Mouse (Mus musculus) Patski (cell line): ENCODE data around the gene Dnajb7. TPM values are rescaled to one million over a fixed set of nuclear protein-coding genes. Genes with fewer than 3 reads are reported as not detected.

Source experiments
- ATAC-seq: fragments of 100-300 bp; one replicate; pipeline ENCODE4 v1.8.0; 2021
- CTCF ChIA-PET: fragments of 350-600 bp; sonication (Branson Sonifier 250); formaldehyde crosslinking; loops from one replicate; lab custom pipeline; 2022; ENCODE audit warnings: inconsistent platforms; lab: Charles Lee
- POLR2A ChIA-PET: fragments of 350-600 bp; sonication (Branson Sonifier 250); formaldehyde crosslinking; loops from one replicate; lab custom pipeline; 2022; ENCODE audit warnings: antibody characterized with exemption, inconsistent platforms; lab: Charles Lee
- DNase-seq: peaks from one replicate; pipeline ENCODE4 v3.0.0-alpha.2; 2011; ENCODE audit warnings: low read depth, low spot score
- H3K27me3 ChIP-seq: fragments of 371-371 bp; one replicate; pipeline ENCODE4 v1.5.1; 2021
- CTCF ChIP-seq: fragments of 100-300 bp; IDR thresholded peaks from one replicate; pipeline ENCODE4 v1.5.1; 2021
- in situ Hi-C: fragments of 300-500 bp; cut with MboI; formaldehyde crosslinking; loops from 3 replicates; pipeline ENCODE4 v1.11.1; 2018; ENCODE audit warnings: low pct_unique_long_range_greater_than_20kb, mixed read lengths
- polyA plus RNA-seq: library from polyadenylated mRNA; unstranded; gene quantifications from one replicate; pipeline ENCODE4 v1.2.3, GENCODE M21; 2021

Gene Dnajb7
- polyA plus RNA-seq, 1 experiment from 2014 or later, result not detected

DNA sequence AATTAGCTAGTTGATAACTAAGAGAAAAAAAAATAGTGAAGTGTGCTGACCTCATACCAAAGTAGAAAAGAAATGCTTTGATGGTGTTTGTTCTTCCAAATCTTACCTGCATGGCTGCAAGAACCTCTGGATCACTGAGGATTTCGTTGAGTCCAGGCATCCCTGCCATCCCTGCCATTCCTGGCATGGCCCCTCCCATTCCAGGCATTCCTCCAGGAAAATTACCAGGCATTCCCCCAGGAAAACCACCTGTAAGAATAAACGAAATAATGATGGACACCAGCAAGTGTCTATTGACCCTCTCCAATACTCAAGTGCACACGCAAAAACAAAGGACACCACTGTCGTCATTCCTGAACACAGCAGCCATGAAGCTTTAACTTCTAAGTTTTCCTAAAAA, 41.9 kb downstream of the Dnajb7 start:
- no peak for DNase-seq
- no peaks in the 10 kb centered on the region for H3K27me3 ChIP-seq
- in situ Hi-C loops, result no loop called here
- CTCF ChIA-PET, result interaction anchor here (2.1 kb wide), 1 partner anchor 10 kb away, joined by 5 read pairs; no protein-coding TSS in a partner anchor
- no peak for ATAC-seq
- POLR2A ChIA-PET, result no interaction called here
- no peak for TF ChIP-seq CTCF

DNA sequence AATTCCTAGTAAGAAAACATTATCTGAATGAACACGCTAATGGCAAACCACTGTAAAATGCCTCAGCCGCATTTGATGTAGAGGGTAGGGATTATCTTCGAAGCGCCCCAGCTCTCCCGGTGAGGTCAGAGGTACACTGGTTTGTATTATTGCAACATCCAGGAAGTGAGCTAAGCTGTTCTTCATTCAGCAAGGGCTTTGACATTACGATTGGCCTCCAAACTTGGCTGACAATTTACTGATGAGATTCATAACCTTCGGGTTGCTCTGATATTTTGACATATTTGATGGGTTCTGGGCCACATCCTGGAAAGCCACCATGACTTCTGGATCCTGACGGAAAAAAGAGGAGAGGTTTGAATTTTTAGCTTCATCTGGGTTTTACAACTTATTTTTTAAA, 42.9 kb downstream of the Dnajb7 start:
- in situ Hi-C loops, result no loop called here
- DNase-seq (no peak), ATAC-seq (no peak)
- no peaks in the 10 kb centered on the region for H3K27me3 ChIP-seq
- POLR2A ChIA-PET, result no interaction called here
- no peak for TF ChIP-seq CTCF
- CTCF ChIA-PET, result interaction anchor here (0.7 to 2.1 kb wide), 3 partner anchors 9 to 28 kb away, joined by 3 to 5 read pairs (median 3); no protein-coding TSS in a partner anchor

DNA sequence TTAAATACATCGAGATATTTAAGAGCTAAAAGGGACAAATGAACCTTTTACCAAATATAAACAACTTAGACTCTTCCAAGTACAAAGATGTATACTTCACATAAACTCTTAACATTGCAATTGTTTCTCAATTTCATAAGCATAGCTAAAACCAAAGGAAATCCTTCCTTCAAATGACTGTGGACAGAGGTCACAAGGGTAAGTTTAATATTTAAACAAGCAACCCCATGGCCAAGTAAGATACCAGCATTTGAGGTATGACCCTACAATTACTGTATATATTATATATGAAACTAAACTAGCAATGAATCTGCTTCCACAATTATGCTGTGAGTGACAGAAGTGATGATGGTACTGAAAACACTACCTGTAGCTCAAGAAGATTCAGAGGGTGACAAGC, 43.8 kb downstream of the Dnajb7 start:
- no peak for TF ChIP-seq CTCF
- POLR2A ChIA-PET, result interaction anchor here (0.6 kb wide), 3 partner anchors 47 to 156 kb away, joined by 4 to 5 read pairs (median 4); no protein-coding TSS in a partner anchor

DNA sequence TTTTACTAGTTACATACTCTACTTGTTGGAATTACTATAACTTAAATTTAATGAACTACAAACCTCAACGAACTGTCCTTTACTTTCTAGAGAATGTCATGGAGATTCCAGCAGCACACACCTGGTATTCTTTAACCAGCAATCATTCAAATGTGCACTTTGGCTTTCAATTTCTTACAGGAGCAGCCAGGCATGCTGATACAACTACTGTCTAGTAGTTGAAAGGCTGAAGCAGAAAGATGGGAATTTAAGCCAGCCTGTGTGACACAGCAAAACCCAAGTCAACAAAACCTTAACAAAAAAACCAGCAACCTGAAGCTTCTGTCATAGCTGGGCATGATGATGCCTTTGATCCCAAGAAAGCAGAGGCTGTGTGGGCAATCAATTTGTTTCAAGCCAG, 45.6 kb downstream of the Dnajb7 start:
- no peaks in the 10 kb centered on the region for H3K27me3 ChIP-seq
- ATAC-seq (no peak), DNase-seq (no peak)
- POLR2A ChIA-PET, result no interaction called here
- in situ Hi-C loops, result no loop called here
- CTCF ChIA-PET, result no interaction called here
- TF ChIP-seq CTCF, result no peak

More for the DNA sequence above, 43.8 kb downstream of the Dnajb7 start:
- ATAC-seq, result no peak
- DNase-seq, result no peak
- CTCF ChIA-PET, result interaction anchor here (1.1 to 2.1 kb wide), 2 partner anchors 9 to 29 kb away, joined by 3 to 5 read pairs; no protein-coding TSS in a partner anchor
- H3K27me3 ChIP-seq, result no peaks in the 10 kb centered on the region
- in situ Hi-C loops, result no loop called here

DNA sequence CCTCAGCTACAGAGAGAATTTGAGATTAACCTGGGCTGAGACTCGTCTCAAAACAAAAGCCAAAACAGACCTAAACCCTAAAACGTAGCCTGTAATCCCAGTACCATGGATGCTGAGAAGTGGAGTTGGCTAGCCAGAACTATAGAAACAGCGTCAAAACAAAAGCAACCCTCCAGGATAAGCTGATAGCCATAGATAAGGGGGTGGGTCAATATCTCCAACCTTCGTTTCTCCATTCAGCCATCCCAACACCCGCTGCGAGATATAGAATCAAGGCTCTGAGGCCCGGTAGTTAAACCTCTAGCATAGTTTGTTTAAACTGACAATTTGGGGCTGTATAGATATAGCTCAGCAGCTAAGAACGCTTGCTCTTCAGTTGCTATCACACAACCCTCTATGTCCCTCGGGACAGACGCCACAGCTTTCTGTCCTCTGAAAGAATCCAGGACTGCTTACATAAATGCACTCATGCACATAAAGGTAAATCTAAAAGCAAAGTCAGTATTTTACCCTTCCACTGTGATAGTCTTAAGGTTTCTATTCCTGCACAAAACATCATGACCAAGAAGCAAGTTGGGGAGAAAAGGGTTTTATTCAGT, 46.6 kb downstream of the Dnajb7 start:
- in situ Hi-C loops, result no loop called here
- no peak for ATAC-seq
- H3K27me3 ChIP-seq, result no peaks in the 10 kb centered on the region
- CTCF ChIA-PET, result no interaction called here
- DNase-seq, result no peak
- no peak for TF ChIP-seq CTCF
- POLR2A ChIA-PET, result no interaction called here

DNA sequence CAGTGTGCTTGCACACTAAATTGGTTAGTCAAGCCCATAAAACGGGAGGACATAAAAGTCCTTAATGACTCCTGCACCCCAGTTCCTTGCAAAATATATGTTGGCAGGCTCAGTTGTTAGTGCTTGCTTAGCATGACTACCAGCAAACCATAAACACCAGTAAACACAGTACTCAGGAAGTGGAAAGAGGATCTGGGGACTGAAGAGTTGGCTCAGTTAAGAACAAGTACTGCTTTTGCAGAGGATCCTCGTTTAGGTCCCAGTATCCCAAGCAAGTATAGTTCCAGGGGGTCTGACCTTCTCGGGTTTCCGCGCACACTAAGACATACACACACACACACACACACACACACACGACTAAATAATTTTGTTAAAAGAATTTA, 47.1 kb downstream of the Dnajb7 start:
- DNase-seq (no peak), ATAC-seq (peak; percentile 40)
- in situ Hi-C loops, result no loop called here
- no peak for TF ChIP-seq CTCF
- CTCF ChIA-PET, result no interaction called here
- H3K27me3 ChIP-seq, result no peaks in the 10 kb centered on the region
- POLR2A ChIA-PET, result no interaction called here

DNA sequence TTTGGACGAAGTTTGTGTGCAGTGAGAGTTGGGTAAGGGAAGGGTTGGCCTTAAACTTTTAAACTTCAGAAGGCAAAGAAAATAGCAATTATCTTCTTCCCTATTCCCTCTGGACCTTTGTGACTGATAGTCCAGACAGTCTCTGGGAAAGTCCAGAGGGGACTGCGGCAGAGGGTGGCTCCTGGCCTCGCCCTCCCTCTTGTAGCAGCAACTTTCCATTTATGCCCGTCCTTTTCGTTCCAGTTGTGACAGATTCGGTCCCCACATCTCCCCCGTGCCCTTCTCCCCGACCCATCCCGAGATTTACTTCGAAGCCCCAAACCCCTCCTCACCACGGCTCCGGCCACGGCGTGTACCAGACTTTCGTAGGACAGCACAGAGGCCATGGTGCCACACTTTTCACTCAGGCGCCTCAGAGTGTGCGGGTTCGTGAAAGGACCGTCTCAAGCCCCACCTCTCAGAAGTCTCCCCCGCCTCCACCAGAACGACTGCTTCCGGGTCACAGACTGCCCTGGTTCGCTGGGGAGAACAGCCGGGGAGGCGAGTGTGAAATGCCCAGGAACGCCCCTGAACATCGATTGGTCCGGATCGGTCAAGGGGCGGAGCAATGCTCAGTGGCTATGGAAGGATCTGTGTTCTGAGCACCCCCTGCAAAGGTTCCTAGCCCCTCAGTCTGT, 47.6 kb downstream of the Dnajb7 start, which contains the start of gene Slc25a17:
TSS of gene Slc25a17 (minus strand) at position 468 of the 677 bp plus-strand sequence.
- ChIA-PET CTCF (no interaction called here), POLR2A (interaction anchor here (0.5 to 1.0 kb wide), 2 partner anchors 11 to 161 kb away, joined by 3 to 4 read pairs; no protein-coding TSS in a partner anchor)
- no peaks in the 10 kb centered on the region for H3K27me3 ChIP-seq
- peak; percentile 79 for DNase-seq
- TF ChIP-seq CTCF, result no peak
- peak; percentile 87 for ATAC-seq
- in situ Hi-C loops, result no loop called here

DNA sequence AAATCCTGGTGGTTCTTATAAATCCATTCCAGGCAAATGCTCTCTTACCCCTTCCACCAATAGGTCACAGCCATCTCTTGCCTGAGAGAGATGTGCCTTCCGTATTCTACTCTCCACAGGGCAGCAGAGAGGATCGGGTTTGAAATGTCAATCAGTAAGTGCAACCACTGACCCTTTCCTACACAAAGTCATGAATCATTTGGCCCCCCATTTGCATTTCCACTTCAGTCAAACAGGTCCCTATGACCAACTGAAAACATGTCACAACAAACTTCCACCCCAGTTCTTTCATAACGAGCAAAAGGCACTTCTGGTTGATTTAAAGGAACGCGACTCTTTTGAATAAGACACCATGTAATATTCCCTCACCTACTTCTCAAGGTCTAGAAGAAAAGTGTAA, 48.7 kb downstream of the Dnajb7 start:
- no peak for DNase-seq
- H3K27me3 ChIP-seq, result no peaks in the 10 kb centered on the region
- ChIA-PET CTCF (no interaction called here), POLR2A (interaction anchor here (0.6 to 1.0 kb wide), 2 partner anchors 10 to 464 kb away, joined by 3 read pairs; no protein-coding TSS in a partner anchor)
- ATAC-seq, result no peak
- in situ Hi-C loops, result no loop called here
- no peak for TF ChIP-seq CTCF

DNA sequence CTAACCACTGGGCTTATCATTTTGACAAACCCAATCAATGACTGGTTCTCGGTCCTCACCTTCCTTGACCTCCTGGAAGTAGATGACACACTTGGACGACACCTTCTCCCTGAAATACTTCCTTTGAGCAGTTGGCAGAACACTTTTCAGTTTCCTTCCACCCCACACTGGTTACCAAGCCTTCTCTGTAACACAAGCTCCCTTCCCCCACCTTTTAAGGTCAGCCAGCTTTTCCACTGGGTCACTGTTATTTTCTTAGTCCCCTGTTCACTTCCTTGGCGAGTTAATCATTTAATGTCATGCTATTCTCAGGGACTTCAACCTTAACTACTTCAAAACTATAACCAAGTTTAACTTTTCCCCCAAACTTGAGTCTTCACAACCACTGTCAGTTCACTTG, 49.2 kb downstream of the Dnajb7 start:
- in situ Hi-C loops, result no loop called here
- no peaks in the 10 kb centered on the region for H3K27me3 ChIP-seq
- ChIA-PET CTCF (no interaction called here), POLR2A (interaction anchor here (0.6 kb wide), 1 partner anchor 465 kb away, joined by 3 read pairs; no protein-coding TSS in a partner anchor)
- no peak for TF ChIP-seq CTCF
- ATAC-seq (no peak), DNase-seq (no peak)

DNA sequence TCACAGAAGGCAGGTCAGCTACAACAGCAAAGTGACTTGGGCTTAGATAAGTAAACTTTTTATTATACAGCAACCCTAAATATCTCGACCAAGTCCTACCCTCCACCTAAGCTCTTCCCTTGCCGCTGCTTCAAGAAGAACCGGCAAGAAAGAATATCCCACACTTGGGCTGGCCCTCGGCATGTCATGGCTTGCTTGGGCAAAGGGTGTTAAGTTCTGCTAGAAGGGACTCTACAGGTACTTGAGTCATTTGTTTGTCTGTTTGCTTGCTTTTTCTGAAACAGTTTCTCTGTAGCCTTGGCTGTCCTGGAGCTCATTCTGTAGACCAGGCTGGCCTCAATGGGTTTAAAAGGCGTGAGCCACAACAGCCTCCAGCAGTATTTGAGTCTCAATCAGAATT, 51.2 kb downstream of the Dnajb7 start:
- ChIA-PET CTCF (interaction anchor here (1.6 kb wide), 1 partner anchor 26 kb away, joined by 3 read pairs; no protein-coding TSS in a partner anchor), POLR2A (no interaction called here)
- in situ Hi-C loops, result no loop called here
- DNase-seq (no peak), ATAC-seq (no peak)
- TF ChIP-seq CTCF, result no peak
- no peaks in the 10 kb centered on the region for H3K27me3 ChIP-seq

Other genes with a start within 250 kb of the Dnajb7 start
- 48.0 TPM for gene Mrtfa, start 217.5 kb downstream of the Dnajb7 start, polyA plus RNA-seq
- 0.05 TPM for gene Mchr1, start 172.8 kb downstream of the Dnajb7 start, polyA plus RNA-seq
- gene Slc25a17, start 47.5 kb downstream of the Dnajb7 start, polyA plus RNA-seq, result 113 TPM
- gene St13, start 8.2 kb downstream of the Dnajb7 start, polyA plus RNA-seq, result 471 TPM
- gene Xpnpep3, start 8.2 kb downstream of the Dnajb7 start, polyA plus RNA-seq, result 13.8 TPM
- gene Rbx1, start 58.0 kb upstream of the Dnajb7 start, polyA plus RNA-seq, result 157 TPM
- gene Ep300, start 177.1 kb upstream of the Dnajb7 start, polyA plus RNA-seq, result 46.9 TPM